Mouse (Mus musculus) kidney, postnatal 10 days (tissue): ENCODE results near the gene Ppm1l.
A peak's percentile ranks its signal among the peaks of the same experiment; 100 is the strongest.
"Not testable (repeated sequence)": the region's sequence is repeated elsewhere in the genome, so short reads cannot be mapped to it uniquely, and the experiment has no call there.

Source experiments
- DNase-seq: peaks from one replicate; pipeline ENCODE4 v3.0.0; 2021; ENCODE audit warnings: mixed read lengths

The Ppm1l gene

GRCm38 (mm10) chr3:69548704-69549455 is 232.2 kb downstream of the Ppm1l start:
- no peak for DNase-seq

DNA sequence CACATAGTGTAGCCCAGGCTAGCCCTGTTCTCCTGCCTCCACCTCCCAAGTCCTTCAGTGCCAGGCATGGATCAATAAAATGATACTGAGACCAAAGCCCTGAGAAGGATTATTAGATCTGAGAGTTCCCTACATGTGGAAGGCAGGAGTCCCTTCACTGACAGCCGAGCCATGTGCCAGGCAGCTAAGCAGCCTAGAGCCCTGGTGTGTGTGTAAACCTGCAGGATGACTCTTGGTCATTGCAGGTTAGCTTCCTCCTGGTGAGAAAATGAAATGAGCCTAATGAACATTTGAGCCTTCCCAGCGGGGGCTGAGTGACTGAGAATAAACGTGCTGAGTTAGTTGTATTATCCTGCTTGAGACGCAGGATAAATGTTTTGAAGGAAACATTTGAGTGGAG is 232.9 kb downstream of the Ppm1l start:
- no peak for DNase-seq

DNA sequence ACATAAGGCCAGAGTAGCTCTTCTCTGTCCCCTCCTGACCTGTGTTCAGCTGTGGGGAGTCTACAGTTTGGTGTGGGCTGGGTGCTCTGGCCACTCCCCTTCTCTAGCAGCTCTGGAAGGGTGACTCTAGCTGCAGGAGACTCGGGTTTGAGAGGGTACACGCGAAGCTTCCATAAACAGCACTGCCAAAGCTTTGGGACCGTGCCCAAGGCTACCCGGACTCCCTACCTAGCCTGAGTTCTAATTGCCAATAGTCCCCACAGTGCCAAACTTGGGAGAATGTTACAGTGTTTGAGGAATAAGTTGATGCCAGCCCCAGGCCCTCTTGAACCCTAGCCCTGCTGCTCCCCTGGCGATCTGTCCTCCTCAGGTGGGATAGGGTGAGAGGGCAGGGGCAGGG is 238.8 kb downstream of the Ppm1l start:
- DNase-seq, result no peak

DNA sequence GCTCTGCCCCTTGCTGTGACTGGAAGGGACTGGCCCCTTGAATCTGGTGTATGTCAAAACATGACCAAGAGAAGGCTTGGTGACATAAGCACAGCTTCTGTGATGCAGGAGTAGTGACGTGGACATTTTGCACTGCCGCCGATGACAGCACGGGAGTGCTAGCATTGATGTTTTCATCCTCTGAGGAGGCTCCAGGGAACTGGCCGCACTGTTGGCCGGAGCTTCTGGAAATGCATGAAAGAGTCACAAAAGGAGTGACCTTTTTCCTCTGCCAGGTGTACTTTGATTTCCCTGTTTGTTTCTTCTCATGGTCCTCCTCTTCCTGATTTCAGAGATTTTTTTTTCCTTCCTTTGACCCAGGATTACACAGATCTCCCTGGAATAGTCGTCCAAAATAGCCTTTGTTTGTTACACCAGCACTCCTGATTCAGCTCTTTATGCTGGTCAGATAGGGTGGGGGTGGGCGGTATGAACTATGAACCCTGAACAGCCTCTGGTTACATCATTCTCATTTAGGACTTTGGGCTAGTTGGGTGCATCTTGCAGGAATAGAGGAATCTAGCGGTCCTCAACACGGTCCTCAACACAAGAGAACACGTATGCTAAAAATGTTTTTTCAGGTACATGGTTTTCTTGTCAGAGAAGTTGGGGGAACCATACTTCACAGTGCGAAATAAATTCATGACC is 239.6 kb downstream of the Ppm1l start:
- DNase-seq, result peak; percentile 36

DNA sequence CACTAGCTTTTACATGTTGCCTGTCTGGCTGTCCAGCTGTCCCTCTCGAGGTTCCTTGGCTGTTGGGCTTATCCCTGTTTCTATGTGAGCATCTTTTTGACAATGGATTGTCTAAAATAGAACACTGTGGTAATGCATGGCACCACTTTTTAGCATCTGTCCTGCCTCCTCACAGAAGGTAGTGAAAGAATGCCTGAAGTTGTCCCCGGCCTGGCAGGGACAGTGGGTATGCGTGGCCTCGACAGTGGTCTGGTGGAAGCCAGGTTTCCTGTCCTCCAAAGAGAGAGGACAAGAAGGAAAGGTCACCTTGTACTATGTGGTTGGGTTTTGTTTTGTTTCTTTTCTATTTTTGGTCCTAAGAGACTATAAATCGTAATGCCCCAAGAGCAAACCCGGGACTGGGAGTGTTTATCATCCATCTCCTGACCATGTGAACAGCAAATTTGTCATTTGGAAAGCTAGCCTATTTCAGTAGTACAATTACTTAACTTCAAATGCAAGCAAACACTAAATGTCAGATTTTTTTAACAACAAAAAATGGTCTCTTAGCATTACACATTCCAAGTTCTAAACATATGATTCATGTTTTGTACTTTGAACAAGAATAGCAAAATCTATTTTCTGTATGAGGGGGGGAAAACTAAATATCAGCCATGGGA is 242.8 kb downstream of the Ppm1l start:
- peak; percentile 29 for DNase-seq

- DNase-seq, result no peak
These were observed 243.3 kb downstream of the Ppm1l start for GRCm38 (mm10) chr3:69559975-69560330.

GRCm38 (mm10) chr3:69561686-69562085 is 245.0 kb downstream of the Ppm1l start:
- peak; percentile 54 for DNase-seq

DNA sequence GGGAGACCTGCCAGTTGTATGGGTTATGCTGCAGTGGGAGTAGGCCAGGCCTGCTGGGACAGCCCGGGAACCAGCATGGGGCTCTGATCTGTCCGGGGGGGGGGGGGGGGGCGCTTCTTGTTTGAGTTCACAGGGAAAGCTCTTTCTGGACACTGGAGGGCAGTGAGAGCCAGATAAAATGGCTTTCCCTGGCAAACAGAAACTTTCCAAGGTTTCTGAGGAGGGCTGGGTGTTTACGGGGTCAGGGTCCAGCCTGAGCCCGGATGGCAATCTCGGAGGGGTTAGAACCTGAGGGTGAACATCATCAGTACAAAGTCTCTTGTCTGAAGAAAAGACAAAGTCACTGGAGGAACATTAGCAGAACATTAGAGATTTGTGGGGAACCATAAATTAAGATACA is 246.7 kb downstream of the Ppm1l start:
- peak; percentile 33 for DNase-seq

- not testable (repeated sequence) for DNase-seq
These were observed 248.9 kb downstream of the Ppm1l start for GRCm38 (mm10) chr3:69565586-69565985.

DNA sequence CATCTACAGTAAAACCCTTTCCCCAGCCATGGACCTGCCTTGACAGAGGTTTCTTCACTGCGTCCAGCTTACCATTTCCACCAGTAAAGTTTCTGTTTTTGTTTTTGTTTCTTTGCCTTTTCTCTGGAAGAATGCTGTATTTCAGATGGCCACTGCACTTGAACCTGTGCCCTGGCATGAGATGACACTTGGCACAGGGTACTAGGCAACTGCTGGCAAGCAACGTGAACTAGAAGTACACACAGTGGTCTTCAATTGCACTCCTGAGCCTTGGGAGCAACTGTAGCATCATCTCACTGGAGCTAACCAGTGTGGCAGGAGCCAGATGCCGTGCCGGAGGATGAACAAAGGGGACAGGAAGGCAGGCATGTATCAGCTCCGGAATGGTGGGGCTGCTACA is 255.9 kb downstream of the Ppm1l start:
- DNase-seq, result no peak

GRCm38 (mm10) chr3:69575577-69575976 is 258.9 kb downstream of the Ppm1l start:
- DNase-seq, result no peak

- DNase-seq, result no peak
These were observed 260.1 kb downstream of the Ppm1l start for GRCm38 (mm10) chr3:69576715-69577114.

- no peak for DNase-seq
These were observed 262.1 kb downstream of the Ppm1l start for GRCm38 (mm10) chr3:69578791-69579190.

DNA sequence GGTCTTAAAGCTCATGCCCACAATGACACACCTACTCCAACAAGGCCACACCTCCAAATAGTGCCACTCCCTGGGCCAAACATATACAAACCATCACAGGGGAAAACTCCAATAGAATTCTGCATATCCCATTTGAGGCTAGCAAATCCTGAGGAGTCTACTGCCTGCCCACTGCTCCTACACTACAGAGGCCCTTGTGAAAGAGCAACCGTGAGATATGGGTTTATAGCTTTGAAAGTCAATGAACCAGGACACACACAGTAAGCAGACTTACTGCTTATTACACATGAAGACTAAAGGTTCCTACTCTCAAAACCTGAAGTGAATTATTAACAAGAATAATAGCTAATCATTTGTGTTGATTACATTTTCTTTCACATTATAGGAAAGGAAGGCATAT is 267.1 kb downstream of the Ppm1l start:
- DNase-seq, result no peak

DNA sequence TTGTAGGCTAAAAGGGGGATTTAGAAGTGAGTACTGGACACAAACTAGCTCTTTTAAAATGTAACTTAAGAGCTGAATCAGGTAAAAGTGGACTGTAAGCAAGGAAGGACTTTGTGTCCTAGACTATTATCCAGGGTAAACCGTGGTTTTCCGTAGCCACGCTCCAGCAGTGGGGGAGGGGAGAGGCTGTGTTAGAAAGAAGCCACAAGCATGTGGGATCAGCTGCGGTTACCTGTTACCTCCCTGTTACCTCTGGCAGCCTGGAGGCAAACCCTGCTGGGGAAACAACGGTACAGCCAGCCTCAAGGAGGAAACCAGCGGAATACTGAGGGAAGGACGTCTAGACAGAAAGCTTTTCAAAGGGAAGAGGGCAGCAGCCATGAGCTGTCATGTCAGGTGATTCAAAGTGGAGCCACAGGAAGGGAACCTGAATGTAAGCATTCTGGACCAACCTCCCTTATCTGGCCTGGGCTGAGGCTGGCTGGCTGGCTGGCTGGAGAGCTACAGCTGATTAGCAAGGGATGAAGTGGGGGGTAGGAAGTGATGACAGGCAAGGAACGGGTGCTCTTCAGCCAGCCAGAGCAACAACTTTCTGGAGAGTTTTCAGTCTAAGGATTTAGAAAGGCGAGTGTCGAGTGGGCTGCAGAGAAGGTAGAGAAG is 271.6 kb downstream of the Ppm1l start:
- DNase-seq, result peak; percentile 79

- DNase-seq, result no peak
These were observed 276.8 kb downstream of the Ppm1l start for GRCm38 (mm10) chr3:69593426-69593825.

- DNase-seq, result no peak
These were observed 277.4 kb downstream of the Ppm1l start for GRCm38 (mm10) chr3:69594071-69594470.

- DNase-seq, result no peak
These were observed 279.5 kb downstream of the Ppm1l start for GRCm38 (mm10) chr3:69596116-69596515.

DNA sequence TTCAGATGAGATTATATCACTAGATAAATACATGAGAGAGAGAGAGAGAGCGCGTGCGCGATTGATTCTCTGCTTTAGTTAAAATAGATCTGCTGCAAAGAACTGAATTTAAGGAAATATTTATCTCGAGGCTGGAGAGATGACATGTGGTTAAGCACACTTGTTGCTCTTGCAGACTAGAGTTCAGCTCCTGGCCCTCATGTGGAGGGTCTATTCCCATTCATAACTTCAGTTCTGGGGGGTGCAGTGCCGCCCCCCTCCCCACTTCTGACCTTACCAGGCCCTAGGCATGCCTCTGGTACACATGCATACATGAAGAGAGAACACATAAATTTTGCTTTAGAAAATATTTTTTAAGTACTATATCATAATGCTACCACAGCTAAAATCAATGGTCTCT is 280.6 kb downstream of the Ppm1l start:
- DNase-seq, result no peak

GRCm38 (mm10) chr3:69597816-69598215 is 281.2 kb downstream of the Ppm1l start:
- no peak for DNase-seq

- DNase-seq, result peak; percentile 80
These were observed 281.9 kb downstream of the Ppm1l start, which contains the start of gene B3galnt1 for GRCm38 (mm10) chr3:69598261-69599165. B3galnt1 (minus strand) TSS chr3:69598960.

DNA sequence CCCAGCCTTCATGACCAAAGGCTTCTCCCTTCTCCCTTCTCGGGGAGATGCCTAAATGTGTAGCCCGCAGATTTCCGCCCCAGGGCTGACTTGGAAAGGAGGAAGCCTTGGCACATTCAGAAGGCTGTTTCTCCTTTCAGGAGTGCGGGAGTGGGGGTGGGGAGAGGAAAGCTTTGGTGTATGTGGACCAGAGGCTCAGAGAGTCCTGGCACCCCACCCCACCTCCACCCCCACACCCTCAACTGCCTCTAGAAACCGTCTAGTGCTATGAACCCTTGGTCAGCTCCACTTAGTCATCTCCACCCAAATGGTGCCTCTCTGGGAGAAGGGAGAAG is 282.5 kb downstream of the Ppm1l start:
- no peak for DNase-seq
